Mouse (Mus musculus) v-Abl transformed pro-B cells (cell line): ENCODE measurements around the gene Slc51b.

Experiments used
- in situ Hi-C, 2 experiments: fragments of 400-800 bp; cut with MboI; formaldehyde crosslinking; loops; one replicate each; pipeline ENCODE4 v1.15.1; 2025; ENCODE audit not compliant: unreplicated experiment in 2 of 2

Gene Slc51b

DNA sequence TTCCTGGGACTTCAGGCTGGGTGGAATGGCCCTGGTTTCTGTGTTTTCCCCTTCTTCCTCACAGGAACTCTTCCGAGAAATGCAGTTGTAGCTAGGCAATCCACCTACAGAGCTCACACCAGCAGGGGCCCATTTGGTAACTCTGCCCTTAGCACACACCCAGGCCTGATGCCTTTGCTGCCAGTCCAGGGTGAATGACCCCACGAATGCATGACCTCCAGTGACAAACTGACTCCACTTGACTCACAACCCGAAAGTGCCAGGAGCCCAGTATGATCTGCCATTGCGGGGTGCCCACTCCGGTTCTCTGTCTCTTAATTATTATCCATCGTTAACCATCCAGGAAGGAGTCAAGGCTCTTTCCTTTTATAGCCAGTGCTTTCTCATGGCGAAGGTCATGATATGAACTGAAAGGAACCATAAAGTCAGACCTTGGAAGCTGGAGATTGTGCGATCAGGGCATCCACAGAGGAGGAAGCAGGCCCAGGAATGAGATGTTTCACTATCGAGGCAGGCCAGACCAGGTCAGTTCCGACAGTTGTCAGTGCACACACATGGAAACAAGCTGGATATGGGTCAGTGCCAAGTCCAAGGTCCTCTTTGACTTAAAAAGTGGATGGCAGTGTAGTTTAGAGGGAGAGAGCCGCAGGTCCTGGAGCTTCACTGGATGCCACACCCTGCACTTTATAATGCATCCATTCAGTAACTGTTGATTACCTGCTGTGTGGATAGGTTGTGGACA, at the start of gene Slc51b:
Gene Slc51b, minus strand, starts transcription at position 196 of the 742 bp plus-strand sequence.
- in situ Hi-C loops: loop anchor here in 1 of 2 experiments (10.0 kb wide), 2 partner anchors 198 to 298 kb away; no protein-coding TSS in a partner anchor

- in situ Hi-C loops: no loop called here
These were observed 44.9 kb upstream of the Slc51b start for GRCm38 (mm10) chr9:65467686-65468085.

DNA sequence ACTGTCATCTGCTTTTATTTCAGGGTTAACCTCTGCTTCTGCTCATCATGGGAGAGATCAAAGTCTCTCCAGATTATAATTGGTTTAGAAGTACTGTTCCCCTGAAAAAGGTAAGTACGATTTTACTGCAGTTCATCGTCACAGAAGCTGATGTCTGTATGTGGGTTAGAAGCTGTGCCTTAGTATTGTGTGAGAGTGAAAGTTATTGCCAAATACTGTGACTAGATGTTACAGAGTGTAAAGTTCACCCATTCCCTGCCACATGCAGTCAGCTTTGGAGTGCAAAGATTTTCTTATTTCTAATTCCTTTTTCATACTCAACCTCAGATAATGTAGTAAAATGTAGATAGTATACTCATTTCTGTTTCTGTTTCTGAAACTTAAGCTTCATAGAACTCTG, 42.5 kb upstream of the Slc51b start:
- in situ Hi-C loops: no loop called here

DNA sequence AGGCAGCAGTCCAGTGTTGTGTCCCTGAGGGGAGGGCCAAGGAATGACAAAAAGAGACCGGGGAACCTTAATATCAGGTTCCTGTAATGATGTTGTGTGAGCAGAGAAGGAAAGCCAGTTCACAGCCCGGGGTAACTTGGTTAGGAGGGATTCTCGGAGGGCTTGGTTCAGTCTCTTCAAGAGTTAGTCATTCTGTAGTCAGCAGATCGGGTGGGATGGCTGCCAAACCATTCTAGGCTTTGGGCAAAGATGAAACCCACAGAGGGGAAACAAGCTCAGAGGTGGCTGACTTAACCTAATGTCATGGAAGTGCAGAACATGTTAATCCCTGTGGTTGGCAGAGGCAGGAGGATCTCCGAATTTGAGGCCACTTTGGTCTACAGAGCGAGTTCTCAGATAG, 41.4 kb upstream of the Slc51b start:
- in situ Hi-C loops: no loop called here

DNA sequence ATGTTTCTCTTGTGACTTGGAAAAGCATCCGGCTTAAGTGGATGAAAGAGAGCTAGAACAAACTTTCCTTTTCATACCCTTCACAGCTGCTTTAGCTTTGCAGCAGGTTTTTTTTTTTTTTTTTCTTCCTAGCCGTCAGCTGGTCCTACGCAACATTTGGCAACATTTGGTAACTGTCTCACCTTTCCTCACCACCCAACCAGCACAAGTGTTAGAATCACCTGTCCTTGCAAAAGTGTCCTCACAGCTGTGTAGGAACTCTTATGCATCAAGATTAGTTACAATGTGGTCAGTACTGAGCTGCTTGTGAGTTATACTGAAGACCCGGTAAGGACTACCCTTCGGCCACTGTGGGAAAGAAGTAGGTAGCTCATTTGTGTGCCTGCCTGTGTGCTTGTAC, 39.8 kb upstream of the Slc51b start:
- in situ Hi-C loops: no loop called here

DNA sequence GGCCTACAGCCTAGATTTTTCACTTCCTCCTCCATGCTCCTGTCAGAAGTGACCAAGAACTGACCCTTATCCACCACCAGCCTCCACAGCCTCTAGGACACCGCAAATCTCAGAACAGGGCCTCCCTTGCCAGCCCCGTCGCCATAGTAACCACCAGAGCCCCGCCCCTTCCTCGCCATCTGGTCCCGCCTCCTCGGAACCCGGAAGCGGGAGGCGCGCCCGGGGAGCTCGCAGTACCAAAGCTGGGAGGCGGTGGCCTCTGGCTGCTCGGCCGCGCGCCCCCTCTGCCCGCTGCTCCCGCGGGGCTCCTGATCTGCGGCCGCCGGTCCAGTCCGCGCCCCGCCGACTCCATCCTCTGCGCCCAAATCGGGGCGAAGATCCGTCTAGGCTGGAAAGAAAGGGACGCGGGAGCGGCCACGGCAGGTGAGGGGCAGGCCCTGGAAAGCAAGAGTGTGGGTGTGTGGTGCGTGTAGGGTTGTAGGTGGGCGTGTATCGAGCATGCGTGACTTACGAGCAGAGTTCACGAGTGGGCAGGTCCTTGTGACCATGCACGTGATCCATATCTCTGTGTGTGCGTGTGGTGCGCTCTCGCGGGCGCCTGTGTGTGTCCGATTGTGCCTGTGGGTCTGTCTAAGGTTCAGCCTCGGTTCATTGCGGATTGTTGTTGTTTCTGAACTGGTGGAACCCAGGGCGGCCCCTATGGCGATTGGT, 38.1 kb upstream of the Slc51b start, which contains the start of gene Spg21:
Gene Spg21, plus strand, starts transcription at position 216 of the 711 bp plus-strand sequence.
- in situ Hi-C loops: no loop called here

DNA sequence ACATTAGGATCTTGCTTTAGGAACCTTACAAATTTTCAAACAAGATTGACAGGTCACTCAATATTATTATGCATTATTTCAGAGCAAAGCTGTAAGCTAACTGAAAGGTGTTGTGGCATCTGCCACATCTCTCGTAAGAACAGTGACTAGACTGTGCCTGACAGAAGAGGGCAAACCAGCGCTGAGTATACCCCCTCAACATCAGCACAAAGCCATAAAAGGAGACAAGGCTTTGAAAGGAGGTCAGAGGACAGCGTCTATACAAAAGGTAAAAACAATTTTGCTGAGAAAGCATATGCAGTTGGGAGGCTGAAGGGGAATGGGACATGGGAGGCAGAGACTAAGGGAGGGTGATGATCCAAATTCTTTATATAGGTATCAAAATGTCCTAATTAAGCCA, 37.4 kb upstream of the Slc51b start:
- in situ Hi-C loops: no loop called here

- in situ Hi-C loops: loop anchor here in 1 of 2 experiments (10.0 kb wide), 1 partner anchor 126 kb away; the partner anchor contains the start of genes Pif1 and Plekho2
These were observed 36.2 kb upstream of the Slc51b start for GRCm38 (mm10) chr9:65458975-65459374.

DNA sequence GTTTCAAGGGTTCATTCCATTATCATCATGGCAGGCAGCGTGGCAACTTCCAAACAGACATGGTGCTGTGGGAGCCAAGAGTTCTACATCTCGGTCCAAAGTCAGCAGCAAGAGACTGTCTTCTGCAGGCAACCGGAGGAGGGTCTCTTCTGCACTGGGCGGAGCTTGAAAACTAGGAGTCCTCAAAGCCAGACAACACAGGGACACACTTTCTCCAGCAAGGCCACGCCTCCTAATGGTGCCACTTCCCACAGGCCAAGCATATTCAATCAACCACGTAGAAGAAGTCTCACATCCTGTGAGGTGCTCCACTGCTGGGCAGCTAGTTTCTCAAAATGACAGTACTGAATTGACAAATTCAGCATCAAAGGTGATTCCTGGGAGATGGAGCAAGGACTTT, 25.2 kb upstream of the Slc51b start:
- in situ Hi-C loops: no loop called here

- in situ Hi-C loops: no loop called here
These were observed 21.9 kb upstream of the Slc51b start for GRCm38 (mm10) chr9:65444692-65445091.

DNA sequence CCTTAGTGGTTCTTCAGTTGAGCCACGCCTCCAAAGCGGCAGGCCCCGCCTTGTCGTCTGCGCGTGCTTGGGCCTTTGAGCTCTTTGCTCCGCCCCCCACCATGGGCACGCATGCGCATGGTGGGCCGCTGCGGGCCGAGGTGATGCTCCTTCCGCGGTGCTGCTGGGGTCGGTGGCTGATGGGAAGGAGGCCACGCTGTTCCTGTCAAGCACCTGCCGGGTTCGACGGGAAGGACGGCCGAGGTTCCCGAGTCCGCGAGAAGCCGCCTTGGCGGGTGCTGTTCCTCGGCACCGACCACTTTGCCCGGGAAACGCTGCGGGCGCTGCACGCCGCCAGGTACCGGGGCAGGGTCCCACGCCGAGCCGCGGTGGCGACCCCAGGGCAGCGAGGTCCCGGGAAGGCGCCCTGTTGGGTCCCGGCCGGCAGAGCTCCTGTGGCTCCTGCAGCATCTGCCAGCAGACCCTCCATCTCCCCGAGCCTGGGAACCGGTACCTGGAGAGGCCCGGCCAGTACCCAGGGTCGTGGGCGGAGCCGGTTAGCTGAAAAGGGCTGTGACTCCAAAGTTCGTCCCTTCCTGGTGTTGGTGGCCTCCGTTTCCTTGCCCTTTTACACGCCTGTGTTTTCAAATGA, 13.0 kb upstream of the Slc51b start, which contains the start of gene Mtfmt:
Gene Mtfmt, plus strand, starts transcription at position 112 of the 631 bp plus-strand sequence.
- in situ Hi-C loops: no loop called here

DNA sequence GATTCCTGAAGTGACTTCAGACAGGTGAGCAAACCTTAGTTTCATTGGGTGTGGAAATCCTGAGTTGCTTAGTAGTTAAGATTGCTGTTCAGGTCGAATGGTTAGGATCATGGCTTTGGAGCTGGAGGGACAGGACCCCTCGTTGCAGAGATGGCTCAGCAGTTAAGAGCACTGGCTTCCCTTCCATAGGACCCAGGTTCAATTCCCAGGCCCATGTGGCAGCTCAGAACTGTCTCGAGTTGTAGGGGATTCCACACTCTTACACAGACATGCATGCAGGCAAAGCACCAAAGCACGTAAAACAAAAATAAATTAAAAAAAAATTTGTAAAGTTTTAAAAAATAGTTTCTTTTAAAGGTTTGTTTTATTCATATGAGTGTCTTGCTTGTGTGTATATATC, 12.5 kb upstream of the Slc51b start:
- in situ Hi-C loops: no loop called here

GRCm38 (mm10) chr9:65434140-65434539, 11.4 kb upstream of the Slc51b start:
- in situ Hi-C loops: loop anchor here in 1 of 2 experiments (5.0 kb wide), 1 partner anchor 163 kb away; no protein-coding TSS in a partner anchor

DNA sequence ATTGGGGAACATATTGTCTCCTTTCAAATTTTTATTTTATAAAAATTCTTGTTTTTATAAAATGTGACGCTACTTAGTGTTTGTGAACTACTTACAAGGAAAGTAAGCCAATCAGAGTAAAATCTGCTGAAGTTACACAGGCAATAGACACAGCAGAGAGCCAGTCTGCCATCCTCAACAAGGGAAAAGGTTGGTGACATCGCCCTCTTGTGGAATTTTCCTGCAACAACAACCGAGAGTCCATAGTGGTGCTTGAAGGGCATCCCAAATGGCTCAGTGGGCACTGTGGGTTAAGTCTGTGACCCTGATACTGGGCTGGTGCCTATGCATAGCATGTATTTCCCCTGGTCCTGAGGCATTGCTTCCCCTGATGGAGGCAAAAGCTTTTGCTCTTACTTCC, 9.5 kb upstream of the Slc51b start:
- in situ Hi-C loops: loop anchor here in 1 of 2 experiments (5.0 kb wide), 1 partner anchor 165 kb away; no protein-coding TSS in a partner anchor

DNA sequence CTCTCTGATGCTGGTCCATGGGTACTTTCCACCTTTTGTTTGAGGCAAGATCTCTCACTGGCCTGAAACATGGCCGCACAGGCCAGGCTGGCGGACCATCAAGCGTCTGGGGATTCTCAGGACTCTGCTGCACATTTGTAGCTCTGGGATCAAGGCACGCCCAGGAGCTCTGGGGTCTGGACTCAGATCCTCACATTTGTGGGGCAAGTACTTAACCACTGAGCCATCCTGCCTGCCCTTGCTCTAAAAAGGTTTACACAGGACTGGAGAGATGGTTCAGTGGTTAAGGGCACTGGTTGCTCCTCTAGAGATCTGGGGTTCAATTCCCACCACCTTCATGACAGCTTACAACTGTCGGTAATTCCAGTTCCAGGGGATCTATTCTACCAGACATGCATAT, 8.2 kb upstream of the Slc51b start:
- in situ Hi-C loops: loop anchor here in 1 of 2 experiments (5.0 kb wide), 1 partner anchor 166 kb away; no protein-coding TSS in a partner anchor

GRCm38 (mm10) chr9:65430401-65430800, 7.6 kb upstream of the Slc51b start:
- in situ Hi-C loops: loop anchor here in 1 of 2 experiments (5.0 kb wide), 1 partner anchor 167 kb away; no protein-coding TSS in a partner anchor

GRCm38 (mm10) chr9:65428003-65428402, 5.2 kb upstream of the Slc51b start:
- in situ Hi-C loops: loop anchor here (5.0 to 10.0 kb wide), 3 partner anchors 36 to 303 kb away; partner anchors contain the start of gene Kbtbd13 (in 2 of the 2)

- in situ Hi-C loops: loop anchor here (5.0 to 10.0 kb wide), 3 partner anchors 35 to 303 kb away; partner anchors contain the start of gene Kbtbd13 (in 2 of the 2)
These were observed 4.8 kb upstream of the Slc51b start for GRCm38 (mm10) chr9:65427511-65427910.

GRCm38 (mm10) chr9:65424393-65424792, 1.6 kb upstream of the Slc51b start:
- in situ Hi-C loops: loop anchor here in 1 of 2 experiments (10.0 kb wide), 2 partner anchors 200 to 300 kb away; no protein-coding TSS in a partner anchor

DNA sequence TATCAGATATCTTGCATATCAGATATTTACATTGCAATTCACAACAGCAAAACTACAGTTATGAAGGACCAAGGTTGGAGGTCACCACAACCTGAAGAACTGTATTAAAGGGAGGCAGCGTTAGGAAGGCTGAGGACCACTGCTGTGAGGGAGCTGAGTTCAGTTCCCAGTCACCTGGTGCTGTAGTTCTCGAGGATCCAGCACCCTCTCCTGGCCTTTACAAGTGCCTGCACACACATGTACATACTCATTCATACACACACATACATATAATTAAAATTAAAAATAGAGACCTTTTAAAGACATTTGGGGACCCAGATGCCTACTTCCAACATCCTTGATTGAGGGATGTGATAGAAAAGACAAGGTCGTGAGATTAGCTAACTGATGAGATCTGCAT, 3.1 kb downstream of the Slc51b start:
- in situ Hi-C loops: loop anchor here in 1 of 2 experiments (10.0 kb wide), 2 partner anchors 195 to 295 kb away; no protein-coding TSS in a partner anchor
